Mouse (Mus musculus): Measurements from ENCODE around the gene Ush1c. TPM values are rescaled to one million over a fixed set of nuclear protein-coding genes. Genes with fewer than 3 reads are reported as not detected.
A peak's percentile ranks its signal among the peaks of the same experiment; 100 is the strongest.
"Not testable (repeated sequence)": the region's sequence is repeated elsewhere in the genome, so short reads cannot be mapped to it uniquely, and the experiment has no call there.

The Ush1c gene
- total RNA-seq, 2 experiments from 2014 or later = 7.4 to 8.6 TPM

- intact Hi-C loops (cut with DNase I) = no loop called here
- DNase-seq (ENCODE audit: low spot score) = no peak
Observed at GRCm38 (mm10) chr7:46216481-46216880, 21.8 kb downstream of the Ush1c start.

- intact Hi-C loops (cut with DNase I) = no loop called here
- DNase-seq (ENCODE audit: low spot score) = no peak
Observed at GRCm38 (mm10) chr7:46210276-46210675, 28.0 kb downstream of the Ush1c start.

- intact Hi-C loops (cut with DNase I) = no loop called here
- no peak for DNase-seq (ENCODE audit: low spot score)
Observed at GRCm38 (mm10) chr7:46208131-46208530, 30.2 kb downstream of the Ush1c start.

- DNase-seq (ENCODE audit: low spot score) = no peak
- intact Hi-C loops (cut with DNase I) = loop anchor here (5.0 kb wide), 1 partner anchor 107 kb away; no protein-coding TSS in a partner anchor
Observed at GRCm38 (mm10) chr7:46204775-46205174, 33.5 kb downstream of the Ush1c start.

GRCm38 (mm10) chr7:46204046-46204471 lies 34.2 kb downstream of the Ush1c start:
- DNase-seq (ENCODE audit: low spot score) = no peak
- intact Hi-C loops (cut with DNase I) = loop anchor here (5.0 kb wide), 1 partner anchor 107 kb away; no protein-coding TSS in a partner anchor

- intact Hi-C loops (cut with DNase I) = loop anchor here (5.0 kb wide), 1 partner anchor 104 kb away; no protein-coding TSS in a partner anchor
- DNase-seq (ENCODE audit: low spot score) = no peak
Observed at GRCm38 (mm10) chr7:46201649-46202048, 36.7 kb downstream of the Ush1c start.

- no peak for DNase-seq (ENCODE audit: low spot score)
- intact Hi-C loops (cut with DNase I) = loop anchor here (5.0 kb wide), 1 partner anchor 103 kb away; no protein-coding TSS in a partner anchor
Observed at GRCm38 (mm10) chr7:46200021-46200420, 38.3 kb downstream of the Ush1c start.

GRCm38 (mm10) chr7:46195356-46195755 lies 42.9 kb downstream of the Ush1c start:
- intact Hi-C loops (cut with DNase I) = no loop called here
- DNase-seq (ENCODE audit: low spot score) = no peak

GRCm38 (mm10) chr7:46184232-46184631 lies 54.1 kb downstream of the Ush1c start:
- no peak for DNase-seq (ENCODE audit: low spot score)
- intact Hi-C loops (cut with DNase I) = no loop called here

GRCm38 (mm10) chr7:46181590-46181989 lies 56.7 kb downstream of the Ush1c start:
- intact Hi-C loops (cut with DNase I) = loop anchor here (1.0 kb wide), 1 partner anchor 85 kb away; no protein-coding TSS in a partner anchor
- no peak for DNase-seq (ENCODE audit: low spot score)

GRCm38 (mm10) chr7:46179431-46180275 lies 58.6 kb downstream of the Ush1c start, which contains the start of gene Abcc8:
Gene Abcc8 (minus strand): TSS chr7:46180033.
- intact Hi-C loops (cut with DNase I) = loop anchor here (5.0 kb wide), 1 partner anchor 42 kb away; no protein-coding TSS in a partner anchor
- no peak for DNase-seq (ENCODE audit: low spot score)

- intact Hi-C loops (cut with DNase I); DNase-seq (ENCODE audit: low spot score): not testable (repeated sequence)
Observed at GRCm38 (mm10) chr7:46168980-46169379, 69.3 kb downstream of the Ush1c start.

- no peak for DNase-seq (ENCODE audit: low spot score)
- intact Hi-C loops (cut with DNase I) = no loop called here
Observed at GRCm38 (mm10) chr7:46168402-46168801, 69.9 kb downstream of the Ush1c start.

- DNase-seq (ENCODE audit: low spot score) = no peak
- intact Hi-C loops (cut with DNase I) = no loop called here
Observed at GRCm38 (mm10) chr7:46167901-46168300, 70.4 kb downstream of the Ush1c start.

GRCm38 (mm10) chr7:46165876-46166275 lies 72.4 kb downstream of the Ush1c start:
- no peak for DNase-seq (ENCODE audit: low spot score)
- intact Hi-C loops (cut with DNase I) = no loop called here

- intact Hi-C loops (cut with DNase I) = loop anchor here (5.0 kb wide), 2 partner anchors 45 to 65 kb away; no protein-coding TSS in a partner anchor
- no peak for DNase-seq (ENCODE audit: low spot score)
Observed at GRCm38 (mm10) chr7:46162731-46163130, 75.6 kb downstream of the Ush1c start.

GRCm38 (mm10) chr7:46162132-46162727 lies 76.1 kb downstream of the Ush1c start:
- peak; percentile 46 for DNase-seq (ENCODE audit: low spot score)
- intact Hi-C loops (cut with DNase I) = loop anchor here (5.0 kb wide), 2 partner anchors 45 to 65 kb away; no protein-coding TSS in a partner anchor

- intact Hi-C loops (cut with DNase I) = loop anchor here (5.0 kb wide), 2 partner anchors 44 to 64 kb away; no protein-coding TSS in a partner anchor
Observed at GRCm38 (mm10) chr7:46161615-46162014, 76.7 kb downstream of the Ush1c start.

GRCm38 (mm10) chr7:46157746-46158145 lies 80.6 kb downstream of the Ush1c start:
- intact Hi-C loops (cut with DNase I) = no loop called here
- DNase-seq (ENCODE audit: low spot score) = no peak

More at GRCm38 (mm10) chr7:46161615-46162014, 76.7 kb downstream of the Ush1c start:
- no peak for DNase-seq (ENCODE audit: low spot score)
